Mouse (Mus musculus): ENCODE results near the gene Vps35l. TPM values are rescaled to one million over a fixed set of nuclear protein-coding genes. Genes with fewer than 3 reads are reported as not detected.

Vps35l gene
- polyA plus RNA-seq, 1 experiment from 2014 or later: 56.5 TPM

- DNase-seq (ENCODE audit: low spot score): no peak
Measured at GRCm38 (mm10) chr7:118865362-118865761, 125.3 kb downstream of the Vps35l start.

- DNase-seq (ENCODE audit: low spot score): no peak
Measured at GRCm38 (mm10) chr7:118879466-118880029, 139.5 kb downstream of the Vps35l start.

DNA sequence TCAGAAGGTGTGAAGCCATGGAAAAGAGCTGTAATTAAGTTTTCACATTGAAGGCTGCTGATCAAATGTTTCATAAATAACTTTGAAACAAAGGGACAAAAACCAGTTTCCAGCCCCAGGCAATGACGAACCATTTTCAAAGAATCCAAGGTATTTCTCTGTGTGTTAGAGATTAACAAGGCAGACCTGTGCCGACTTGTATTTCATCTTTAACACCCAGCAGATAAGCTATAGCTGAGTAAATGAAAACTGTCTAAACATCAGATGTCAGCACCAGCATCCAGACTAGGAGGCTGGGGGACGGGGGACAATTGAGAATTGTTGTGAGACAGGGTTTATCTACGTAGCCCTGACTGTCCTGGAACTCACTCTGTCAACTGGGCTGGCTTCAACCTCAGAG lies 143.9 kb downstream of the Vps35l start:
- no peak for DNase-seq (ENCODE audit: low spot score)

GRCm38 (mm10) chr7:118884969-118885368 lies 144.9 kb downstream of the Vps35l start:
- no peak for DNase-seq (ENCODE audit: low spot score)

- DNase-seq (ENCODE audit: low spot score): no peak
Measured at GRCm38 (mm10) chr7:118887303-118888055, 147.5 kb downstream of the Vps35l start.

DNA sequence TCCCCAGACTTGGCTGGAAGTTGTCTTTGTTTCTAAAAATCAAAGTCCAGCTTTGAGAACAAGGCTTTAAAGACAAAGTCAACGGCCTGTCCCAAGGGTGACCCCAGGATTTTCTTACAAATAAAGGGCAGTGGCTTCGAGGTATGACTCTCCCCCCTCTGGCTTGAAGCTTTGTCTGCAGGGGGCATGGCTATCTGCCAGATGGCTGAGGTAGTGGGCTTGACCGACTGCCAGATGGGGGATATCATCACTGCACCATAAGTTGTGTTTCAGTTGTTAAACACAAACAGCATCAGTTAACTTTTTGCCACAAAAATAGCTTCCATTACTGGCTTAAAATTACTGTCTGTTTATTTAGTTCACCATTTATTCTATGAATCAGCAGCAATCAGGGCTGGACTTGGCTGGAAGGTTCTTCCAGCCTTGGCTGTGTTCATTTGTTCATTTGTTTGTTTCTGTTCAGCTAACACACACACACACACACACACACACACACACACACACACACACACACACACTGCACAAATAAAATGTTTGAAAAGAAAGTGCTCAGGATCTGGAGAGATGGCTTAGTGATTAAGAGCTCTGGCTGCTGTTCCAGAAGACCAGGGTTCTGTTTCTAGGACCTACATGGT lies 149.1 kb downstream of the Vps35l start:
- no peak for DNase-seq (ENCODE audit: low spot score)

Other genes starting within 250 kb of the Vps35l start
- gene Itpripl2, start 248.3 kb upstream of the Vps35l start, polyA plus RNA-seq (2015; fragmentation: Nextera tagmentation; extraction: Ambion mirVana): 1.4 and 1.8 TPM in 2 replicates
- gene Coq7, start 206.9 kb upstream of the Vps35l start, polyA plus RNA-seq (2015; fragmentation: Nextera tagmentation; extraction: Ambion mirVana): 81.4 and 86.5 TPM in 2 replicates
- gene Tmc7, start 155.5 kb upstream of the Vps35l start, polyA plus RNA-seq (2015; fragmentation: Nextera tagmentation; extraction: Ambion mirVana): 0.75 and 0.78 TPM in 2 replicates
- 2.0 and 2.2 TPM in 2 replicates for gene Tmc5, start 142.9 kb upstream of the Vps35l start, polyA plus RNA-seq (2015; fragmentation: Nextera tagmentation; extraction: Ambion mirVana)
- gene Gde1, start 34.4 kb upstream of the Vps35l start, polyA plus RNA-seq (2015; fragmentation: Nextera tagmentation; extraction: Ambion mirVana): 71.0 and 75.3 TPM in 2 replicates
- 7.8 and 8.1 TPM in 2 replicates for gene Ccp110, start 27.7 kb upstream of the Vps35l start, polyA plus RNA-seq (2015; fragmentation: Nextera tagmentation; extraction: Ambion mirVana)
- 1.1 and 1.6 TPM in 2 replicates for gene Iqck, start 115.5 kb downstream of the Vps35l start, polyA plus RNA-seq (2015; fragmentation: Nextera tagmentation; extraction: Ambion mirVana)
- gene Knop1, start 116.0 kb downstream of the Vps35l start, polyA plus RNA-seq (2015; fragmentation: Nextera tagmentation; extraction: Ambion mirVana): 79.2 and 79.4 TPM in 2 replicates